Mouse (Mus musculus): ENCODE data around the gene Tial1. TPM values are rescaled to one million over a fixed set of nuclear protein-coding genes. Genes with fewer than 3 reads are reported as not detected.

Gene Tial1
- 249 and 259 TPM in 2 replicates for total RNA-seq (2015; ENCODE audit: low replicate concordance)
- 89.1 and 150 TPM in 2 replicates for total RNA-seq (2017; ENCODE audit: low replicate concordance)

GRCm38 (mm10) chr7:128461285-128462215 lies at the start of gene Tial1:
Gene Tial1 (minus strand): TSS chr7:128461717.
- peak; percentile 89 for ATAC-seq (replicated peaks; ENCODE audit: low FRiP score, poor library complexity, severe bottlenecking)

- no peak for ATAC-seq (replicated peaks; ENCODE audit: low FRiP score, poor library complexity, severe bottlenecking)
Observed at GRCm38 (mm10) chr7:128504091-128504490, 42.6 kb upstream of the Tial1 start.

DNA sequence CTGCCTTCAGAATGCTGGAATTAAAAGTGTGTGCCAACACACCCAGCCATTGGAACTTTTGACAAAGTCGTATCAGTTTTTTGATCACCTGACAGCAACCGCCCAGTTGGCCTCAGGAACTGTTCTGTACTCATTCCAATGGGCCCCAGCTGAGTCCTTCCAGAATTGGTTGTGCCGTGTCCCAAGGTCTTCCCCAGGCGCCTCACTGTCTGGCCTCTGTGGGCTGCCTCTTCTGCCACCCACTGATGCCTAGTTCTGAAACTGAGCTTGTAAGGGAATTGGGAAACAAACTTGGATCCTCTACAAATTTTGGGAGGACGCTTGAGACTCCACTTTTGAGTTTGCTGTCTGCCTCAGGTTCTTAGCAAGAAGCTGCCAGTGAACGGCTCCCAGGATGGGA lies 38.3 kb upstream of the Tial1 start:
- no peak for ATAC-seq (replicated peaks; ENCODE audit: low FRiP score, poor library complexity, severe bottlenecking)

GRCm38 (mm10) chr7:128494546-128494945 lies 33.0 kb upstream of the Tial1 start:
- ATAC-seq (replicated peaks; ENCODE audit: low FRiP score, poor library complexity, severe bottlenecking) = peak; percentile 61

DNA sequence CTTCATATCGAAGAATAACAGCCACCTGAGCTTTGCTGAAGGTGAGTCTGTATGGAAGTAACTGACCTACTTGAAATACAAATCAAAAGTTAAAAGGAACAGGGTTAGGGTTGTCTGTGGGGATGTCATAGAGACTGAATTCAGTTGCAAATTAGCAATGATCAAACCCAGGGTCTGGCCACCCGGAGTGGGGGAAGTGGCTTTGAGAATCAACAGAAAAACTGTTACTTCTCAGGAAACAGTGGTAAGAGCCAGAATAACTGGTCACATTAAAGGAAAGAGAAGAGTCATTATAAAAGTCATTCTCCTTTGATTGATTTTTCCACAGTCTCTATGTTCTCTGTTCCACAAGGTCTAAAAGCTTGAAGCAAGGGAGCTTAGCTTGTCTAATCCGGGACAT lies 27.5 kb upstream of the Tial1 start:
- no peak for ATAC-seq (replicated peaks; ENCODE audit: low FRiP score, poor library complexity, severe bottlenecking)

DNA sequence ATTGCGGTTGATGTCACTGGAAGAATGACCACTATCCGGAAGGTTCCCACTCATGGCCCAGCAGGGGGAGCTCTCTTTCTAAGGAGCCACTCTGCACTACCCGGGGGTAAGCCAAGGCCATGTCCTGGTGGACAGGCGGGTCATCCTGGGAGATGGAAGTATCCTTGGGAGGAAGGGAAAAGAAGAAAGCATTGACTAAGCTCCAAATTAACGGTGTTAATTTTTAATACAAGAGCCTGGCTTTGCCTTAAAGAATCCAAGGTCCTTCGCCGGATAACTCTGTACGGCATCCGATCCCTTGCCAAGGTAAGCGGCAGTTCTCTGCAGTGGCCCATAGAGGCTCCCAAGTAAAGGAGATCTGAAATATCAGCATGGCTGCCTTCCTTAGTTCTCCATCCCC lies 12.8 kb upstream of the Tial1 start:
- no peak for ATAC-seq (replicated peaks; ENCODE audit: low FRiP score, poor library complexity, severe bottlenecking)

DNA sequence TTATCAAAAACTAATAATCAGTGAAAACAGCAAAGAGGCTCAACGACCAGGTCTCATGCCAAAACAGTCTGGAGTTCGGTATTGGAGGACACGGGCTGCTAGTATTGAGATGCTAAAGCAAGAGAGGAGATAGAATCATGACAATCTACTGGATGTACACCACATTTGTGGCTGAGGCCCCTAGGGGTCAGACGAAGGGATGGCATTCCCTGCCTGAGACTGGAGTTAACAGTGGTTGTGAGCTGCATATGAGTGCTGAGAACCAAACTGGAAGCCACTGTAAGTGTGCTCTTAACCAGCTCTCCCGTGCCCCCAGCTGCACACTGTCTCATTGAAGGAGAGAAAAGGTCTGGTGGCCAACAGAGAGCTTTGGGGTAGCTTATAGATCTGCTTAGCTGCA lies 889 bp upstream of the Tial1 start:
- no peak for ATAC-seq (replicated peaks; ENCODE audit: low FRiP score, poor library complexity, severe bottlenecking)

- ATAC-seq (replicated peaks; ENCODE audit: low FRiP score, poor library complexity, severe bottlenecking) = no peak
Observed at GRCm38 (mm10) chr7:128460865-128461228, 670 bp downstream of the Tial1 start.

DNA sequence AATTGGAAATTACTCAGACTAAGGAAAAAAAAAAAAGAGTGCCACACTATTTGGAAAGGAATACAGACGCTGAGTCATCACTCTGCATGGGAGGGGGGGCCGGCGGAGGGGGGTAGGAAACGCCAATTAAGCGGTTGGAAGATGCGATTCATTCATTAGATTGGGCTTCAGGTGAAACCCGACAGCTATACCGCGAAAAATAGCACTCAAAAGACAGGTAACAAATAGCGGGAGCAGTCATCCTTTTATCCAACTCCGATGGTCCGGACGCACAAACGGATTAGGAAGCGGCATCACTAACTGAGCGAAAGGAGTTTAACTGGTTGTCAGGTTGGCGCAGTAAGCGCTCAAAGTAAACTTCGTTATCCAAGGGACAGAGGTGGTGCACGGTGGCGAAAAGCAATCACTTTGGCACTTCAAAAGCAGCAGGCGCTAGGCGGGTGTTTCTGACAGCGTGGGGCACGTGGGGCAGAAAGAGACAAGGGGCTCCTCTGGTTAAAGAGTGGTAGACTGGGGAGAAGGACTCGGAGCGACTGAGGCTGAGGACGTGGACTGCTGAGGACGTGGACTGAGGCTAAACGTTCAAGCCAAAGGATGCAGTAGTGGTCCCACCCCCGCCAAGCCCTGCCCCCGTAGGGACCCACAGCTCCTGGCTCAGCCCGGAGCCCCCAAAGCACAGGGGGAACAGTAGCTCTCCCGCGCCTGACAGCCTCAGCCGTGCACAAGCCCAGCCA lies 1.2 kb downstream of the Tial1 start:
- peak; percentile 41 for ATAC-seq (replicated peaks; ENCODE audit: low FRiP score, poor library complexity, severe bottlenecking)

DNA sequence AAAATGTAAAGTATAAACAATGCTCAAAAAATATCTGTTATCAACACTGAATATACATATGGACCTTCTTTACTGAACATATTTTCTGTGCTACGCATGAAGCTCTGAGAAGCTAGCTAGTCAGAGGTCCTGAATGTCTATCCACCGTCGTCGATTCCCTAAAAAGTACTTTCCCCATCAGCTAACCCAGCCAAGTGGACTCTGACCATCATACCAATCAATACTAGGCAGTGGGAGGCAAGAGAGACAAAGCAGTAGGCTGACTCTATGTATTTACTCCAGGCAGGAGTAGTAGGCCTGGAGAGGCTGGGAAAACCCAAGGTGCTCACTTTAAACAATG lies 1.8 kb downstream of the Tial1 start:
- ATAC-seq (replicated peaks; ENCODE audit: low FRiP score, poor library complexity, severe bottlenecking) = no peak

DNA sequence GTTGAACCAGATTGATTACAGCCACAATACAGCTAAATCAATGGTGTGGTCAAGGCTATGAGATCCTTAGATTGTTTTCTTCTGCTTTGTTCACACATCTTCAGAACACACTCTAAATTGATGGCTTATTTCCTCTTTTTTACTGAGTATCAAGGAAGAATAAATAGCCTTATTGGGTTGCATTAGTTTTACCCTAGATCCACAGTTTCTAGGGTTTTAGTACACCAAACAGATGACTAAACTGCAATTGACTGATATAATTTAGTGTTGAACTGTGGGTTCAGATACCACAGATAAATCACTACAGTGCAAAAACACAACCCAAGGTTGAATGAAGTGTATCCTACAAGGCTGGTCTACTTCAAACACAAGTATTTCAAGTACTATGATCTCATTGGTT lies 3.5 kb downstream of the Tial1 start:
- ATAC-seq (replicated peaks; ENCODE audit: low FRiP score, poor library complexity, severe bottlenecking) = no peak

DNA sequence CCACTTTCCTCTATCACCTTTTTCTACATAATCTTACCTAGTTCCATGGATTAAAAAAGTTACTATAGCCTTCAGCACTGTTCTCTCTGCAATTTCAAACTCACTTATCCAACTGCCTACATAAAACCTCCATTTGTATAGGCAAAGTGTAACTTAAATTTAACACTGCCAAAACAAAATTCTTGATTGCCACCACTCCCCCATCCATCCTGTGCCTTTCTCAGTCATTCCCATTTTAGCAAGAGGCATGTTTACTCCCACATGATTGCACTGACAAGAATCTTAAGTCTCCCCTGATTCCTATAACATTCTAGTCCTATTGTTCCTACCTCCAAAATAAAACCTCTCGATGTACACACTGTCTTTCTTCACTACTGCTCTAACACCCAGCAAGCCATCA lies 8.8 kb downstream of the Tial1 start:
- no peak for ATAC-seq (replicated peaks; ENCODE audit: low FRiP score, poor library complexity, severe bottlenecking)

GRCm38 (mm10) chr7:128440584-128440983 lies 20.9 kb downstream of the Tial1 start:
- no peak for ATAC-seq (replicated peaks; ENCODE audit: low FRiP score, poor library complexity, severe bottlenecking)

DNA sequence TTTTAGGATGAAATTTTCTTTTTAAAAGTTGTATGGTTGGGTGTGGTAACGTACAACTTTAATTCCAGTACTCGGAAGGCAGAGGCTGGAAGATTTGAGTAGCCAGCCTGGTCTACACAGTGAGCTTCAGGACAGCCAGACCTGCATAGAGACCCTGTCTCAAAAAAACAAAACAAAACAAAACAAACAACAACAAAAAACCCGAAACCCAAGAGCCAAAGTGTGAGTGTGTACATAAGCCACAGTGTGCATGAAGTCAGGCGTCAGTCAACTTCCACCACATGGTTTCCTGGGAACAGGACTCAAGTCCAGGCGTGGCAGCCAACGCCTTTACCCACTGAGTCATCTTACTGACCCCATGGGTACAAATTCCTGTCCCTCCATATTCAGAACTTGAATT lies 22.3 kb downstream of the Tial1 start:
- ATAC-seq (replicated peaks; ENCODE audit: low FRiP score, poor library complexity, severe bottlenecking) = no peak

DNA sequence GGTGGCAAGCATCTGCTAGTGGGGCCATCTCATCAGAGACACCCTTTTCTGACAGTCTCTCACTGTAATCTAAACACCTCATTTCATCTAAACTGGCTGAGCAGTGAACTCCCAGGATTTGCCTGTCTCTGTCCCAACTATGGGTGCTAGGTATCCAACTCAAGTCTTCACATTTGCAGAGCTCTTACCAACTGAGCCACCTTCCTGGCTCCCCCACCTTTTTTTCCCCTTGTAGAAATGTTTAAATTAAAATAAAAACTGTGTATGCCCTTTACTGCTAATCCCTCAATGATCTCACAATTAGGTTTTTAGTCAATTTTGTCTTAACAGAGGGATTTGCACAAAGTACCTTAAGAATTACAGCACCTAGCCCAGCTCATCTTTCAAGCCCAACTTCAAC lies 23.4 kb downstream of the Tial1 start:
- ATAC-seq (replicated peaks; ENCODE audit: low FRiP score, poor library complexity, severe bottlenecking) = no peak

DNA sequence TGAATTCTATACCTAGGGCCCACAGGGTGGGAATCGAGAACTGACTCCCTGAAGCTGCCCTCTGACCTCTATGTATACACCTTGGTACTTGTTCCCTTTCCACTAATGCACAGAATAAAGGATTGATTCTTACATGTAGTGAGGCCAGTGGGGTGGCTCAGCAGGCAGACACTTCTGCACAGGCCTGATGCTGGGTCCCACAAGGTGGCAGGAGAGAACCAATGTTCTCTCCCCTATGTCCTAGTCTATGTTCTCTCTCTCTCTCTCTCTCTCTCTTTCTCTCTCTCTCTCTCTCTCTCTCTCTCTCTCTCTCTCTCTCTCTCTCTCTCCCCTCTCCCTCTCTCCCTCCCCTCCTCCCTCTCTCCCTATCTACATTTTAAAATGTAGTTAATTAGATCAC lies 28.3 kb downstream of the Tial1 start:
- ATAC-seq (replicated peaks; ENCODE audit: low FRiP score, poor library complexity, severe bottlenecking) = no peak

DNA sequence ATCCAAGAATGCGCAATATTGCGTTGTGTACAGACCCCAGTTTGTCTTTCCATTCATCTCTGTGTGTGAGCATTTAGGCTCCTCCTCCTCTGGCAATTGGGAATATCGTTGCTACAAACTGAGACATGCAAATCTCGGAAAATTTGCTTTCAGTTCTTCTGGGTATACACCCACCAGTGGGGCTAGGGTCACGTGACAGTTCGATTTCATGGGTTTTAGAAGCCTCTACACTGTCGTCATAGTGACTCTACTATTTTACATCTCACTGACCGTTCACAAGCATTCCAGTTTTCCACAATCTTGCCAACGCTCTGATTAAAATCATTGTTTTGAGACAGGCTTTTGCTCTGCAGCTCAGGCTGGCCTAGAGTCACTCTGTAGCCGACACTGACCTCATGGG lies 28.9 kb downstream of the Tial1 start:
- no peak for ATAC-seq (replicated peaks; ENCODE audit: low FRiP score, poor library complexity, severe bottlenecking)

GRCm38 (mm10) chr7:128422491-128422890 lies 39.0 kb downstream of the Tial1 start:
- no peak for ATAC-seq (replicated peaks; ENCODE audit: low FRiP score, poor library complexity, severe bottlenecking)

DNA sequence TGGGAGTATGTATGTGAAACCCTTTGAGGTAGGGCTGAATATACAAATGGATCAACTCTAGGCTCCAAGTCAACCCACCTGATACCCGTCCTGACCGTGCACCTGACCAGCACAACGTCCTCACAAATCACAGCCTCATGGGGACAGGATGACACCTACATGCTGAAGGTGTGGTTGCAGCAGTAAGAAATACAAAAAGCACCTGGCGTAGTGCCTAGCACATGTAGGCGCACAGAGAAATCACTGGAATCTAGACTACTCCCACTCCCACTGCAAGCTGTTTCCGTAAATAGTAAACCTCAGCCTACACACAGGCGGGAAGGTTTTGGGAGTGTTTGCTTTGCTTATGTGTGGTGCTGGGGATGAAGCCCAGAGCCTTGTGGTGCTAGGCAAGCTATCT lies 39.8 kb downstream of the Tial1 start:
- no peak for ATAC-seq (replicated peaks; ENCODE audit: low FRiP score, poor library complexity, severe bottlenecking)

- no peak for ATAC-seq (replicated peaks; ENCODE audit: low FRiP score, poor library complexity, severe bottlenecking)
Observed at GRCm38 (mm10) chr7:128419690-128420089, 41.8 kb downstream of the Tial1 start.

All from erythroid progenitor cell, adult 5-6 weeks (primary cell).